Mouse (Mus musculus) testis, postnatal 10 days (tissue): Measurements from ENCODE around the gene Etfb.

Experiments used
- DNase-seq: peaks from one replicate; pipeline ENCODE4 v3.0.0; 2021; ENCODE audit warnings: low spot score

Etfb gene

GRCm38 (mm10) chr7:43449811-43450210 lies 5.9 kb downstream of the Etfb start:
- DNase-seq, result no peak

DNA sequence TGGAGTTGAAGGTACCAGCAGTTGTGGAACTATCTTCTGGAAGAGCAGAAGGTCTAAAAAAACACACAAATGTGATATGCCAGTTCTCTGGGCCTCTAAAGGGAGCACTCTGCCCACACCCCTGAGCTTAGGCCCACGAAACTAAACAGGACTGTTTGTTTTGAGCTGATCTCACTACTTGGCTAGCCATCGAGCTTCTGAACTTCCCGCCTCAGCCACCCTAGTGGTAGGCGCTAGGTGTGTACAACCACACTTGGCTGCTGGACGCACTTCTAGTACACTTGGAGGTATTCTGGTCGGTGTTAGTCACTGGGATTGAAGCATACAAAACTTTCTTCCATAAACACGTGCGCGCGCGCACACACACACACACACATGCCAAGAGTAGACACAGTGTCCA lies 7.8 kb downstream of the Etfb start:
- DNase-seq, result no peak

- DNase-seq, result no peak
Measured at GRCm38 (mm10) chr7:43452609-43453008, 8.7 kb downstream of the Etfb start.

DNA sequence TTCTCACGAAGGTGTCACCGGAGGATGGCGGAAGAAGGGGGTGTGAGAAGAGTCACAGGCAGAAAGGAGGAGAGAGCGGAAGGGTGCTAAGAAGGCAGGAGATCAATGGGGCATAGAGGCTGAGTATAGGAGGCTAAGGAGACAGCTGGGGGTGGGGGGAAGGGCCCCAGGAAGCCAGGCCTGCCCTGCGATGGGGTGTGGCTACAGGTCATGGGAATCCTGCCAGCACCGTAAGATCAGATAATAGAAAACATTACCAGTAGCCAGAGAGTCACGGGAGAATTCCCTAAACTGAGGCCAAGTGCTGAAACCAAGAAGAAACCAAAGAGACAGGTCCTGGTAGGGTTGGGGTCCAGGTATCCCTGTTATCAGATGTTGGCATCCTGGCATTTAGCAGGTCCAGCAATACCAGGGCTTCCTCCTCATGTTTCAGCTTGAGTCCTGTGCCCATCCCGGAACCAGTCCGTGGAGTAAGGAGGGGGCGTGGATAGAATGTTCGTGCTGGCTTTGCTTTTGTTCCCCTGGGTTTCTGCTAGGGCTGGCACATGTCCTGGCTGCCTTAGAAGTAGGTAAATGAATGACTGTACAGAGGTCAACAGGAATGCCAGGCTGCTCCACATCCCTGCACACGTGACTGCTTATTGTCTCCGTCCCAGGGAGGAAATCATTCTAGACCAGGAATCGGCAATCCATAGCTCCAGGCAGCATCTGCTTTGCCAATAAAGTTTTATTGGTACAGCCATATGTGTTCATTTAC lies 9.9 kb downstream of the Etfb start:
- no peak for DNase-seq

- no peak for DNase-seq
Measured at GRCm38 (mm10) chr7:43454371-43454770, 10.5 kb downstream of the Etfb start.

DNA sequence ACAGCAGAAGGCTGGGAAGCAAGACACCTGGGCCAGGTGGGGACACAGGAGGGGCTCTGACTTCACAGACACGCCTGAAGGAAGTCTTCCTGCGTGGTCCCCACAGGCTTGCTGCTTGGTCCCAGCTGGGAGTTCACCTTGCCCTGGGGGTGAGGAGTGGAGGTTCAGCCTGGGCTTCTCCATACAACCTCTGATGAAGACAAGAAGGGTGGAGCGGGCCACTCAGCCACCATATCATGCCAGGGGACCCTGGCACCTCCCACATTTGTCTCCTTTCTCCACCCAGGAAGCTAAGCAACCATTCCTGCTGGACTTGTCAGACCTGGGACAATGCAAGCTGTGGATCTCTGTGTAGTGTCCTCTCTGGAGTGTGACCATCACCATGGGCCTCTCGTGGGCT lies 19.0 kb downstream of the Etfb start, which contains the start of gene Vsig10l:
Vsig10l (plus strand) TSS at position 301 of the 400 bp plus-strand sequence.
- no peak for DNase-seq

DNA sequence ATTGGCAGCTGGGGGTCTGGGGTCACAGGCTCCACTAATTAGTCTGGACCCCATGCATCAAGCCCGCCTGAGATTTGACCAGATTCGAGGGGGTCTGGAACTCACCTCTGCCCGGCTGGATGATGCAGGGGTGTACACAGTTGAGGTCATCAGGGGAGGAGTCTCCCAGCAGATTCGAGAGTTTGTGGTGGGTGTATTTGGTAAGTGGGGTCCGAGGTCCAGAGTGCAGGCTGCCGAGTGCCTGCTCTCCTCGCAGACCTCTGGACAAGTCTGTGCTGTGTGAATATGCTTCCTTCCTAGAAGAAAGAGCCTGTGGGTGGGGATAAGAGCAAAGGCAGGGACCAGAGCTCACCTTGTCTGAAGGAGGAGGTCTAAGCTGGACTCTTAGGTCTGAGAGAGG lies 20.1 kb downstream of the Etfb start:
- no peak for DNase-seq

DNA sequence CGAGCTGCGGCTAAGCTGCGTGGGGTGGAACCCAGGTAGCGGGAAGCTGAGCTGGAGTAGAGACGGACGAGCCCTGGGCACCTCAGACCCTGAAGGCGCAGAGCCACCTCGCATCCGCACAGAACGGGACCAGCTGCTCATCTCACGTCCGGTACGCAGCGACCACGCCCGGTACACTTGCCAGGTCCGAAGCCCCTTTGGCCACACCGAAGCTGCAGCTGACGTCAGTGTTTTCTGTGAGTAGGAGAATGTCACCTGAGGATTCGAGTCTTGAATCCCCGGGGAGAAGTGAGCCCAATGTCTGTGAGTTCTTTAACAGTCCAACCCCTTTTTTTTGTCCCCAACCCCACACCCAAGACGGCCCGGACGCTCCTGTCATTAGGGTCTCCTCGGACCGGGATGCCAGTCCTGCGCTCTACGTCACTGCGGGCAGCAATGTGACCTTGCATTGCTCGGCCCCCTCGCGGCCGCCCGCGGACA lies 21.0 kb downstream of the Etfb start:
- DNase-seq, result no peak

DNA sequence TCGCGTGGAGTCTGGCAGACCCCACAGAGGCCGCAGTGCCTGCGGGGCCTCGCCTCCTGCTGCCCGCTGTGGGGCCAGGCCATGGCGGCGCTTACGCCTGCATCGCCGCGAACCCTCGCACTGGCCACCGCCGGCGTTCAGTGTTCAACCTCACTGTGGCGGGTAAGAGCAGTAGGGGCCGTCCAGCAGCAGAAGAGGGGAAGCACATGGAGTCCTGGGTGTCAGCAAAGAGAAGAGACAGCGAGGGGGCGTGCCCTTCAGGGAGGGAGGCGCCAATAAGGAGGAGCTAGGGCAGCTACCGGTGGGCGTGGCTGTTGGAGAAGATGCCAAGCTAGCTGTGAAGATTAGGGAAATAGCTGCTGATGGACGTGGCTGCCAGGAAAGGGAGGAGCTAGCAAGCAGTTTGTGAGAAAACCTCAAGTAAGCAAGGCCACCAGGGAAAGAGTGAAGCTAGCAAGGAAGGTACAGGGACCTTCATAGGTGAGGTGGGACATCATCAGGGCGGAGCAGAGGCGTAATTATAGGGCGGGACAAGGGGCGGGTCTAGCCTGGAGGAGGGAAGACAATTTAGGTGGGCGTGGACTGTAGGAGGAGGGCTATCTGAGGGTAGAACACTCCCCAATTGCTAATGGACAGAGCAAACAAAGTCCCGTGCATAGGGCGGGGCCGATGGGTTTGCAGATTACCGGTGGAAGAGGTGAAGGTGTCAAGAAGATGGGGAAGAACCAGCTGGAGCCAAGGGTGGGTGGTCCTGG lies 21.6 kb downstream of the Etfb start:
- peak; percentile 94 for DNase-seq

GRCm38 (mm10) chr7:43466099-43466694 lies 22.3 kb downstream of the Etfb start:
- DNase-seq, result peak; percentile 94

GRCm38 (mm10) chr7:43470373-43470772 lies 26.5 kb downstream of the Etfb start:
- DNase-seq, result no peak

- no peak for DNase-seq
Measured at GRCm38 (mm10) chr7:43475706-43476105, 31.8 kb downstream of the Etfb start.

GRCm38 (mm10) chr7:43476376-43476775 lies 32.5 kb downstream of the Etfb start:
- no peak for DNase-seq

- DNase-seq, result no peak
Measured at GRCm38 (mm10) chr7:43481191-43481590, 37.3 kb downstream of the Etfb start.

DNA sequence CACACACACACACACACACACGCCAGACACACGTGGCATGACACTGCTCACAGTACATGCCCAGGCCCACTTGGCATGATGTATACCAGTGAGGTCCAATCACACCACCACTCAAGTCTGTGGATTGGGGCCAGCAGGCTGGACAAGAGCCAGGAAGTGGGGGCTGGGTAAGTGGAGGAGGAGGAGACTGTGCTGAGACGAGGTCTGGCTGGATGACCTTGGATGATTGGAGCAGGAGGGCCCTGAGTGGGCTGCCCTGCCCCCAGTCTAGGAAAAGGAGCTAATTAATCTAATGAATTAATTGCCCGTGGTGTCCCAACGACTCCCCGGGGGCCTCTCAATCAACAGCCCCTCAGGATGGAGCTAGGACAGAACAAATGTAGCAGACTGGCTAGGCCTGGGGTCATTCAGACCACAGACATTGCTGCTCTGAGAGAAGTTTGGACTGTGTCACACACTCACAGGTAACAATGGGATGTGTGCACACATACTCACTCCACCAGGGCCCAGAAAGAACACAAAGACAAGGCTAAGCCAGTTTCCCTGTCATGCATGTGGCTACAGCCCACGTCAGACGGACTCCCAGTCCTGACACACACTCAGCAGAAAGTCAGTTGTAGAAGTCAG lies 38.3 kb downstream of the Etfb start:
- DNase-seq, result peak; percentile 50

DNA sequence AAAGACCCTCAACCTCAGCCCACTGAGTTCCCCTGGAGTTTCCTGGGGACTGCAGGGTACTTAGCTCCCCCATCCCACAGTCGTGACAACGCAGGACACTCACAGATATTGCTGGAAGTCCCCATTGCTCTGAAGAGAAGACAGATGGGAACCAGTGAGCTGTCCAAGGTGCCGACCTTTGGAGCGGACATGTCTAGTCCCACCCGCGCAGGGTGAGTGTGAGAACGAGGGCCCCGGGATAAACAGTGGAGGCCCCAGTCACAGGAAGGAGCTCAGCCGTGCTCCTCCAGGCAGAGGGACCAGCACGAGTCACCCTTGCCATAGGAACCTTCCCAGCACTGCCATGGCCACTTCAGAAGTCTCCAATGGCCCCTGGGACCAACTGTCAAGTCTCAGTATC lies 39.4 kb downstream of the Etfb start:
- peak; percentile 57 for DNase-seq

- DNase-seq, result no peak
Measured at GRCm38 (mm10) chr7:43488646-43489045, 44.8 kb downstream of the Etfb start.

DNA sequence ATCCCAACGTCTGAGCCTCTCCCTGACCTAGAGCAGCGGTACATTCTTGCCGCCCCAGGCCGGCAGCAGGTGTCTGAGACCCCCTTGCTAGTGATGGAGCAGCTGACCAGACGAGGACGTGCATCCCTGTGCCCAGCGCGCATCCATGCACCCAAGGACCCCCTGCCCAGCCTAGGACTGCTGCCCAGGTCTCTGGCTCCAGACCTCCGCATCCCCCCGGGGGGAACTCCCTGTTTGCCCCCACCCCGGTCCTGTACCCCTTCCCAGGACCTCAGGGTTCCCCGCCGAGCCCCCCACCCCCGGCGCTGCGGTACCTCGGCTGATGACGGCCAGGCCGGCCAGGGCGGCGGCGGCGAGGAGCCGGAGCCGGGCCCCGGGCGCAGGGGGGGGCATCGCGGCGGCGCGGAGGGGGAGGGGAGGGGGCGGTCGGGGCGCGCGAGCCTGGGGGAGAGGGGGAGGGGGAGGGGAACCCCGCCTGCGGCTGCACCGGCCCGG lies 45.8 kb downstream of the Etfb start, which contains the start of gene Iglon5:
Iglon5 (minus strand) TSS at position 445 of the 495 bp plus-strand sequence.
- no peak for DNase-seq

GRCm38 (mm10) chr7:43490182-43490584 lies 46.3 kb downstream of the Etfb start:
- DNase-seq, result peak; percentile 74

GRCm38 (mm10) chr7:43490861-43491260 lies 47.0 kb downstream of the Etfb start:
- no peak for DNase-seq

GRCm38 (mm10) chr7:43495343-43496021 lies 51.6 kb downstream of the Etfb start:
- no peak for DNase-seq
